Mouse (Mus musculus) heart, embryonic 16.5 days (tissue): Measurements from ENCODE around the gene Hdac4. TPM values are rescaled to one million over a fixed set of nuclear protein-coding genes. Genes with fewer than 3 reads are reported as not detected.

Experiments
- ATAC-seq: fragments of 200-750 bp; cut with Nextera tagmentation; replicated peaks from 2 replicates; pipeline ENCODE4 v1.8.0; 2017; ENCODE audit warnings: moderate number of reproducible peaks; ENCODE audit not compliant: insufficient read depth, low FRiP score; ENCODE audit errors: extremely low read depth
- H3K27ac ChIP-seq: fragments of 300-500 bp; sonication (generic); 2 replicates; pipeline ENCODE4 v1.5.1; 2014; ENCODE audit warnings: mild to moderate bottlenecking, low read length, control low read depth, moderate library complexity
- H3K27me3 ChIP-seq: fragments of 300-500 bp; sonication (generic); 2 replicates; pipeline ENCODE4 v1.6.1; 2014; ENCODE audit warnings: low read length, mixed read lengths; ENCODE audit not compliant: control insufficient read depth, insufficient read depth
- H3K36me3 ChIP-seq: fragments of 300-500 bp; sonication (generic); 2 replicates; pipeline ENCODE4 v1.6.1; 2014; ENCODE audit not compliant: control insufficient read depth, insufficient read depth
- H3K4me1 ChIP-seq: fragments of 300-500 bp; sonication (generic); 2 replicates; pipeline ENCODE4 v1.6.1; 2014; ENCODE audit warnings: low read length, mixed read lengths; ENCODE audit not compliant: control insufficient read depth, insufficient read depth
- H3K4me2 ChIP-seq: fragments of 300-500 bp; sonication (generic); 2 replicates; pipeline ENCODE4 v1.6.1; 2014; ENCODE audit warnings: low read depth, mild to moderate bottlenecking, control low read depth, low read length
- H3K4me3 ChIP-seq: fragments of 300-500 bp; sonication (generic); 2 replicates; pipeline ENCODE4 v1.5.1; 2014; ENCODE audit warnings: mild to moderate bottlenecking, control low read depth, low read length
- H3K9ac ChIP-seq: fragments of 300-500 bp; sonication (generic); 2 replicates; pipeline ENCODE4 v1.6.1; 2014; ENCODE audit warnings: low read length, control low read depth
- H3K9me3 ChIP-seq: fragments of 300-500 bp; sonication (generic); replicated peaks from 2 replicates; pipeline ENCODE4 v1.6.1; 2016; ENCODE audit warnings: low read length; ENCODE audit not compliant: control insufficient read depth
- WGBS: fragments of 180-500 bp; shearing (Covaris S2); extraction: QIAGEN DNeasy Blood & Tissue Kit; methylation state at CpG from one replicate; pipeline ENCODE4 v1.1.7; 2014; 5-methylcytosine and 5-hydroxymethylcytosine counted together
- polyA plus RNA-seq: library from polyadenylated mRNA; unstranded; fragments of >200 nt; fragmentation: Nextera tagmentation; extraction: Ambion mirVana; gene quantifications from 2 replicates; pipeline ENCODE4 v1.2.1, GENCODE M21; 2015

Gene Hdac4
- polyA plus RNA-seq, 1 experiment from 2014 or later, result 18.1 TPM

DNA sequence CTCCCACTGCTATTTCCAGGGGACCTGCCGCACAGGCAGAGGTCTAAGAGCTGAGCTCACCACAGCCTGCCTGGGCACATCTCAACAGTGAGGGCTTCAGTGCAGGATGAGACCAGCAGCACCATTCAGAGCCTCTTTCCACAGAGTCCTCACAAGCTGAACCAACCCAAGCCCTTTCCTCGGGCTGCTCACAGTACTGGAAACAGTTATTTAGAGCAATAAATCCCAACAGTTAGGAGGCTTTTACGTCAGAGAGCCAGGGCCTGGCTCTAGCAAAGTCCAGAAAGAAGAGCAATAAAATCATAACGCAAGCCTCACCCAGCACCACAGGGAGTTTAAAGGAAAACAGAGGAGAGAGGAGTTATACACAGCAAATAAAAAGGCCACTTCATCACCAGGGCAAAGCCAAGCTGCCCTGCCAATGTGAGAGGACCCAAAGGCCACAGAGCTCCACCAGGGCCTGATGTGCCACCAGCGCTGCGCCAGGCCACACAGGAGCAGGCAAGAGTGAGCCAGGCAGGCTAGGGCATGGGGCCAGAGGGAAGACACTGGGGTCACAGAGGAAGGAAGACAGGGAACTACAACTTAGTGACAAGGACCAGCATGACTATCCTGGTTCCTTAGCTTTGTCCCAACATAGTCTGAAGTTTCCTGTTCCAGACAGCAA lies 50.5 kb downstream of the Hdac4 start:
- Histone ChIP-seq H3K9ac (no peak overlapping the region), H3K4me3 (no peak overlapping the region)

DNA sequence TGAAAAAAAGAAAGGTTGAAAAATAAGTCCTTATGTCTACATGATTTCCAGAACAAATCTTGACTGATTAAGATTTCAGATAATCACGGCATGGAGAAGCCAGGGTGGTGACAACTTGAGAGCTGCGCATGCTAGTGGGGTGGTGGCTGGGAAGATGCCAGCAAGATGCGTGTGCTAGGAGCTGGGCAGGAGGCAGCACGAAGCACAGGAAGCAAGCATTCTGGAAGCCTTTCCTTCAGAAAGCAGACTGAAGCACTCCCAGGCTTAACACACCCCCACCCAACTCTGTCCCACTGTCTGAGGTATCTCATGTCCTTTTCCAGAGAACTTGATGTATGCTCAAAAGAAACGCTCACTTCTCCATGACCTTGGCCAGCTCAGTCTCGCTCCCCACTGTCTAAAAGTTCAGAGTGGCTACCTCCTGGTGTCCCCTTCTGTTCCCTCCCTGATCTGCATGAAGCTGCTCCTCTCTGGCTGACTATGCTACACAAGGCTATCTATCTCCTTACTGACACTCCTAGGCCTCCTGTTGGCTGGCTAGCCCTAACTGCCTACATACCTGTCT lies 52.1 kb downstream of the Hdac4 start:
- H3K27me3 ChIP-seq, result no peaks in the 10 kb centered on the region
- H3K4me1 ChIP-seq, result peaks cover 22% of the 10 kb centered on the region
- 61% methylated on average over 6 of the region's 6 CpGs for WGBS
- no peak overlapping the region for H3K27ac ChIP-seq
- H3K4me3 ChIP-seq, result no peak overlapping the region
- H3K36me3 ChIP-seq, result no peaks in the 10 kb centered on the region
- H3K4me2 ChIP-seq, result no peak overlapping the region
- ATAC-seq, result no peak
- H3K9me3 ChIP-seq, result no peaks in the 10 kb centered on the region
- no peak overlapping the region for H3K9ac ChIP-seq

More for the DNA sequence above, 50.5 kb downstream of the Hdac4 start:
- H3K27ac ChIP-seq, result no peak overlapping the region
- H3K4me2 ChIP-seq, result no peak overlapping the region
- no peaks in the 10 kb centered on the region for H3K36me3 ChIP-seq
- no peaks in the 10 kb centered on the region for H3K27me3 ChIP-seq
- no peak for ATAC-seq
- peaks cover 24% of the 10 kb centered on the region for H3K4me1 ChIP-seq
- no peaks in the 10 kb centered on the region for H3K9me3 ChIP-seq
- WGBS, result 80% methylated on average over 6 of the region's 6 CpGs

DNA sequence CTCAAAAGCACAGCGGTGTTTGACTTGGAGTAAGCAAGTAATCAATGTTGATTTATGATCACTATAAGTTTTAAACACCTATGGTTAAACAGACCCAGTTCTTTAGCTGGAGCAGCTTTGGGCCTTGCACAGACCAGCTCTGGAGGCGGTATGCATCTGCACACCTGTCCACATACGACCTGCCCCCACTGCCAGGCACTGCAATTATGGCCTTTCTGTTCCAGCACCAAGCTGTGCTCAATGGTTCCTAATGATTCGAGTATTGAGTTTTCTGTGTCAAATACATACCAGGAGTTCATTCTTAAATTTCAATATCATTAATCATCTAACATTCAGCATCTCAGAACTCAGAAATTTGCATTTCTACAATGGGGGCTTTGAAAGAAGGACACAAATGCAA lies 52.7 kb downstream of the Hdac4 start:
- Histone ChIP-seq H3K27me3 (no peaks in the 10 kb centered on the region), H3K9ac (no peak overlapping the region), H3K4me3 (no peak overlapping the region), H3K4me2 (no peak overlapping the region), H3K9me3 (no peaks in the 10 kb centered on the region), H3K36me3 (no peaks in the 10 kb centered on the region), H3K27ac (no peak overlapping the region), H3K4me1 (peaks cover 28% of the 10 kb centered on the region)
- ATAC-seq, result no peak
- 94% methylated on average over 4 of the region's 4 CpGs for WGBS

DNA sequence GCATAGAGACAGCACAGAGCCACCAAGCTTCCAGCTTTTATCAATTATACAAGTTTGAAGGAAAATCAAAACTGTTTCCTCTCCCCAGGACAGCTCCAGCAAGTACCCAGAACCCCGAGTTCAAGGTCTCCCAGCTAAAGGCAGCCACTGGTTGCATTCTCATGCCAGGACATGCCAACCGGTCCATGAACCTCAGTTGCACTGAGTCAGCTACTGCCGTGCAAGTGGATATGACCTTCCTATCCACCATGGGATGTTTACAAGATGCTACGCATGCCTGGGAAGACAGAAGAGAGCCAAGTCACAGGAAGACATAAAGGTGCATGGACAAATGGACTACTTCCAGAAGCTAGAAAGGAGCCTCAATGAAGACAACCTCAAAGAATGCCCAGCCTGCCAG lies 56.5 kb downstream of the Hdac4 start:
- H3K36me3 ChIP-seq, result no peaks in the 10 kb centered on the region
- no peak overlapping the region for H3K4me2 ChIP-seq
- WGBS, result 86% methylated on average over 4 of the region's 4 CpGs
- H3K9ac ChIP-seq, result no peak overlapping the region
- H3K9me3 ChIP-seq, result no peaks in the 10 kb centered on the region
- no peak overlapping the region for H3K27ac ChIP-seq
- H3K4me1 ChIP-seq, result peaks cover 26% of the 10 kb centered on the region
- no peak overlapping the region for H3K4me3 ChIP-seq
- ATAC-seq, result no peak
- H3K27me3 ChIP-seq, result no peaks in the 10 kb centered on the region

DNA sequence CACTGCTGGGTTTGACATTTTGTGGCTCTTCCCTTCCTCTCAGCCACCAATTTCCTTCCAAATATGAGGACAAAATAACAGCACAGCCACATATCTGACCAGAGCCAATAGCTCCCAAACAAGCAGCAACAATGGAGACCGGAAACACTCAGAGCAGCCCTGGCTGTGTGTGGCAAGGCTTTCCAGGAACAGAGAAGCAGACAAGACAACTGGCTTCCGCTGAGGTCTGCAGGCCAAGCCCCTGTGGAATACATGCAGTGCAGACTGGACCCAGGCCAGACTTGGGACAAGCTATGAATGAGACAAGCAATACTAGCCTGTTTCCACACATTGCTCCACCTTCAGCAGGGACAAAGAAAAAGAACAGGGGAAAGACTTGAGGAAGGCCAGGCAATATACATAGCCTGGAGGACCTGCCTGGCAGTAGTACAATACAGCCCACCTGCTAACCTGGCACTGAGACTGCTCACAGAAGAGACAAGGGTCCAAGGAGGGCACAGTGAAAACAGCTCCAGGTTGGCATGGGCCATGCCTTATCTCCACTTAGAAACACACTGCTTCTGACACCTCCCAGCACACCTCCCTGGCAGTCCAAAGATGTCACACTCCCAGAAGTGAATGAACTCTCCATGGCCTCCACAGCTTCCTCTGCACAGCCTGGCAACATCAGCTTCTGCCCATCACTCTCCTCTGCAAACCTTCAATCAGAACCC lies 58.2 kb downstream of the Hdac4 start:
- Histone ChIP-seq H3K4me3 (no peak overlapping the region), H3K4me2 (no peak overlapping the region), H3K27ac (peak overlapping the region; percentile 58; the same call in 1 of the 2 replicates), H3K9me3 (no peaks in the 10 kb centered on the region), H3K27me3 (no peaks in the 10 kb centered on the region), H3K9ac (no peak overlapping the region), H3K4me1 (peaks cover 17% of the 10 kb centered on the region), H3K36me3 (no peaks in the 10 kb centered on the region)
- peak; percentile 90 for ATAC-seq
- WGBS, result 51% methylated on average over 2 of the region's 2 CpGs

DNA sequence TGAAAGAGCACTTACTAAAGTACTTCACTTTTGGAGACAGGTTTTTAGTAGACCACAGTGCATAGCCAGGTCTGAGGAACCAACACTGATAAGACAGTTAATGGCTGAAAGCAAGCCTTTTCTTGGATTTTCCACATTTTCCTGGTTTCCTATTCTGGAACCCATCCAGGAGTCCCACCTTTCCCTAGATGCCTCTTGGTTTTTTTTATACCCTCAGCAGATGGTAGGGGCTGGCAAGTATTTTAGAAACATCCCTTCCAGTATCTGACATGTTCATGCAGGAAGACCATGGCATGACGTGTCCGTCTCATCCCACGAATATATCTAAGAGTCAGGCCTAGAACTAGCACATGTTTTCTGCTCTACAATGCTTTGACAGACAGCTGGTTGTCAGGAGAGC lies 59.1 kb downstream of the Hdac4 start:
- 88% methylated on average over 3 of the region's 3 CpGs for WGBS
- Histone ChIP-seq H3K27me3 (no peaks in the 10 kb centered on the region), H3K9me3 (no peaks in the 10 kb centered on the region), H3K27ac (no peak overlapping the region; the same call in 1 of the 2 replicates), H3K4me1 (peaks cover 18% of the 10 kb centered on the region), H3K4me3 (no peak overlapping the region), H3K36me3 (no peaks in the 10 kb centered on the region), H3K9ac (no peak overlapping the region), H3K4me2 (no peak overlapping the region)
- ATAC-seq, result no peak

DNA sequence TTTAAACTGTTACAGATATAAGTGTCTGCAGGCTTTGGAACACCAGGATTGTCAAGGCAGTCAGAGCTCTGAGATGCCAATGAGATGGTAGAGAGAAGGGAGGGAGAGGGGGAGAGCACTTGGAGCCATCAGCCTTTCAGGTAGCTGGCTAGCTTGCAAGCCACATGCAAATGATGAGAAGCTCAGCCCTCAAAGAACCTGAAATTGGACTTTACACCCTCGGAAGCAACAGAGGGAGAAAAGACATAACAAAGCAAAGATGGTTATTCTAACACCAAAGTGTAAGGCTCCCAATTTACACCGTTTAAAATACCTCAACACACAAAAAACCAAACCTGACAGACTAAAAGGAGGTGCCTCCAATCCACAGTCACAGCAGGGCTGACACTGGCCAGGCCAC lies 63.3 kb downstream of the Hdac4 start:
- no peak overlapping the region for H3K4me2 ChIP-seq
- no peaks in the 10 kb centered on the region for H3K27me3 ChIP-seq
- H3K4me1 ChIP-seq, result peaks cover 26% of the 10 kb centered on the region
- no peaks in the 10 kb centered on the region for H3K9me3 ChIP-seq
- ATAC-seq, result no peak
- 46% methylated on average over 2 of the region's 2 CpGs for WGBS
- no peaks in the 10 kb centered on the region for H3K36me3 ChIP-seq
- H3K27ac ChIP-seq, result no peak overlapping the region
- no peak overlapping the region for H3K4me3 ChIP-seq
- H3K9ac ChIP-seq, result no peak overlapping the region

DNA sequence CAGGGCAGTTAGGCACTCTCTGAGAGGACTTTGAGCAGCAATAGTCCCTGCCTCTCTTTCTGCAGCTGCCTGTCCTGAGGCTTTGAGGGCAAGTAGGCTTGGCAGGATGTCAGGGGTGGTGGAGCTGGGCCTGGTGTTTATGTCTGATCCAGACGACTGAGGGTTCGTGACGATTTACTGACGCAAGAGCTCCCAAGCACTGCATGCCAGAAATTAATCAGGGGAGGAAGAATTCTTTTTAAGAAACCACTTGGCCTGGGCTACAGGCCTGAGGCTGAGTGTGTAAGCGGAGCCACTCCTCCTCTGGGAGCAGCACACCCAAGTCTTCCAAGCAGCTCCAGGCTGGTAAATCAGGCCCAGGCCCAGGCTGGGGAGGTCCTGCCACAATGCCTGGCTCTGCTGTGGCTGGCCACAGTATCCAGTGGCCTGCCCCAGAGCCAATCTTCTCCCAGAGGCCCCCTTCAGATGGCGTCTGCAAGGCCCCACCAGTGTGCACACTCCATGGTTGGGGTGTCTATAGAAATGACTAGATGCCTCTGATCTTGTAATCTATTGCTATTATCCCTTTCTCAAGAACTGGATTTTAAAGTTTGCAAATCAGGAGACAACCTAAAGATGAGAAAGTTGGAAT lies 64.9 kb downstream of the Hdac4 start:
- Histone ChIP-seq H3K4me1 (peaks cover 25% of the 10 kb centered on the region), H3K27me3 (no peaks in the 10 kb centered on the region), H3K36me3 (no peaks in the 10 kb centered on the region), H3K4me2 (peak overlapping the region; percentile 13; the same call in 1 of the 2 replicates), H3K27ac (peak overlapping the region; percentile 88), H3K9ac (peak overlapping the region; percentile 21; the same call in 1 of the 2 replicates), H3K4me3 (no peak overlapping the region), H3K9me3 (no peaks in the 10 kb centered on the region)
- WGBS, result 24% methylated on average over 6 of the region's 6 CpGs
- ATAC-seq, result peak; percentile 83

DNA sequence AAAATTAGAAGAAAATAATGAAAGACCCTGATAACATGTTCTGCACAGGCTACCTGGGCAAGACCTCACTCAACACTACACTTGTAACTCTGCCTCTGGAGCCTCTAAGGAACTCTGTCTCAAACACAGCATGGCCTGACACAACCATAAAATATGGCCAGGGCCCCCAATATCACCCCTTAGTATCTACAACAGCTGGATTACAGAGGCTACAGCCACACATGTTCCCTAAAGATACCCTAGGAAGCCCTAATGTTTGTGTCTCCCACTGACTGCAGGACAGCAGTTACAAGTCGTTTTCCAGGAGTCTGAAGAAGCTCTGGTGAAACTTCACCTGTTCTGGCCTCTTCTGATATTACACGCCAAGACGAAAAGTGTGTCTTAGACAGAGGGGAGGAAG lies 65.7 kb downstream of the Hdac4 start:
- peak overlapping the region; percentile 88 for H3K27ac ChIP-seq
- H3K4me2 ChIP-seq, result no peak overlapping the region
- no peak overlapping the region for H3K4me3 ChIP-seq
- 79% methylated on average over 3 of the region's 3 CpGs for WGBS
- ATAC-seq, result no peak
- H3K36me3 ChIP-seq, result no peaks in the 10 kb centered on the region
- no peaks in the 10 kb centered on the region for H3K9me3 ChIP-seq
- 0 out of 2 replicates have a peak overlapping the region, but pooled peaks have one; percentile 19 for H3K9ac ChIP-seq
- H3K4me1 ChIP-seq, result peaks cover 25% of the 10 kb centered on the region
- no peaks in the 10 kb centered on the region for H3K27me3 ChIP-seq
